Mouse (Mus musculus): Measurements from ENCODE around the gene Ruvbl2. TPM values are rescaled to one million over a fixed set of nuclear protein-coding genes. Genes with fewer than 3 reads are reported as not detected.

Gene Ruvbl2
- polyA plus RNA-seq, 1 experiment from 2014 or later = 111 TPM

- no peak overlapping the region for H3K4me2 ChIP-seq
- 87% methylated on average over 1 of the region's 1 CpGs for WGBS (ENCODE audit: insufficient replicate concordance)
- no peaks in the 10 kb centered on the region for H3K9me3 ChIP-seq (replicated peaks)
- H3K27ac ChIP-seq = no peak overlapping the region
- ATAC-seq (ENCODE audit: low read depth) = no peak
- 0 out of 2 replicates have a peak, but pooled peaks cover 11% of the 10 kb centered on the region for H3K36me3 ChIP-seq
- H3K4me1 ChIP-seq (replicated peaks) = peaks cover 29% of the 10 kb centered on the region
- no peak for DNase-seq
- H3K9ac ChIP-seq = no peak overlapping the region
- no peaks in the 10 kb centered on the region for H3K27me3 ChIP-seq
- H3K4me3 ChIP-seq (replicated peaks) = no peak overlapping the region
Measured at GRCm38 (mm10) chr7:45449974-45450373, 12.1 kb upstream of the Ruvbl2 start.

- peak overlapping the region; percentile 26 for H3K9ac ChIP-seq
- WGBS (ENCODE audit: insufficient replicate concordance) = 18% methylated on average over 11 of the region's 11 CpGs
- H3K4me3 ChIP-seq (replicated peaks) = peak overlapping the region; percentile 10
- no peaks in the 10 kb centered on the region for H3K27me3 ChIP-seq
- peak overlapping the region; percentile 51 for H3K4me2 ChIP-seq
- no peaks in the 10 kb centered on the region for H3K9me3 ChIP-seq (replicated peaks)
- H3K36me3 ChIP-seq = 0 out of 2 replicates have a peak, but pooled peaks cover 7% of the 10 kb centered on the region
- 0 out of 2 replicates have a peak overlapping the region, but pooled peaks have one; percentile 1 for H3K27ac ChIP-seq
- DNase-seq = no peak
- peaks cover 29% of the 10 kb centered on the region for H3K4me1 ChIP-seq (replicated peaks)
- ATAC-seq (ENCODE audit: low read depth) = peak; percentile 55
Measured at GRCm38 (mm10) chr7:45447325-45447990, 9.6 kb upstream of the Ruvbl2 start.

- H3K36me3 ChIP-seq = 0 out of 2 replicates have a peak, but pooled peaks cover 7% of the 10 kb centered on the region
- H3K4me2 ChIP-seq = no peak overlapping the region
- no peak overlapping the region for H3K27ac ChIP-seq
- no peaks in the 10 kb centered on the region for H3K9me3 ChIP-seq (replicated peaks)
- H3K4me1 ChIP-seq (replicated peaks) = peaks cover 21% of the 10 kb centered on the region
- ATAC-seq (ENCODE audit: low read depth) = no peak
- no peaks in the 10 kb centered on the region for H3K27me3 ChIP-seq
- no peak overlapping the region for H3K9ac ChIP-seq
- no peak overlapping the region for H3K4me3 ChIP-seq (replicated peaks)
- DNase-seq = no peak
Measured at GRCm38 (mm10) chr7:45446589-45446988, 8.7 kb upstream of the Ruvbl2 start.

- Histone ChIP-seq H3K4me3 (replicated peaks) (no peak overlapping the region), H3K4me1 (replicated peaks) (peaks cover 13% of the 10 kb centered on the region), H3K9ac (no peak overlapping the region), H3K4me2 (no peak overlapping the region), H3K9me3 (replicated peaks) (no peaks in the 10 kb centered on the region), H3K36me3 (0 out of 2 replicates have a peak, but pooled peaks cover 10% of the 10 kb centered on the region), H3K27me3 (no peaks in the 10 kb centered on the region), H3K27ac (no peak overlapping the region)
- ATAC-seq (ENCODE audit: low read depth) (no peak), DNase-seq (no peak)
- WGBS (ENCODE audit: insufficient replicate concordance) = 47% methylated on average over 22 of the region's 22 CpGs
Measured at GRCm38 (mm10) chr7:45443526-45444420, 5.9 kb upstream of the Ruvbl2 start.

DNA sequence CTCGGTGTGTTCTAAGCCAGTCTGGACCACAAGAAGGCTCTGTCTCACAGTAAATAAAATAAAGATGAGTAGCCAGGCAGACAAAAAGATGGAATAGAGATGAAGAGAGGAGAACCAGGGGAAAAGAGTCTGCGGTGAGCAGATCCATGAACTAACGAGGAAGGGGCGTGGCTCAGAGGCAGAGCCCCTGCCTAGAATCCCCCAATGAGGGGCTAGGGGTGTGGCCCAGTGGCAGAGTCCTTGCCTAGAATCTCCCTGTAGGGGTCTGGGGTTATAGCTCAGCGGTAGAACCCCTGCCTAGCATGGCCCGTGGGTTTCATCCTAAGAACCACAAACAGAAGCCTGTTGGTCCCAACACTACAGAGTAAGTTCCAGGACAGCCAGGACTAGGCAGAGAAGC lies 850 bp downstream of the Ruvbl2 start:
- H3K4me2 ChIP-seq = no peak overlapping the region
- H3K9ac ChIP-seq = no peak overlapping the region
- H3K27ac ChIP-seq = no peak overlapping the region
- peaks cover 44% of the 10 kb centered on the region for H3K4me1 ChIP-seq (replicated peaks)
- H3K9me3 ChIP-seq (replicated peaks) = no peaks in the 10 kb centered on the region
- no peak overlapping the region for H3K4me3 ChIP-seq (replicated peaks)
- ATAC-seq (ENCODE audit: low read depth) (no peak), DNase-seq (no peak)
- 36% methylated on average over 6 of the region's 6 CpGs for WGBS (ENCODE audit: insufficient replicate concordance)
- no peaks in the 10 kb centered on the region for H3K27me3 ChIP-seq
- H3K36me3 ChIP-seq = peaks cover 5% of the 10 kb centered on the region; the same call in 1 of the 2 replicates

- Histone ChIP-seq H3K27me3 (no peaks in the 10 kb centered on the region), H3K36me3 (peaks cover 11% of the 10 kb centered on the region), H3K4me2 (no peak overlapping the region), H3K27ac (no peak overlapping the region), H3K4me3 (replicated peaks) (no peak overlapping the region), H3K4me1 (replicated peaks) (peaks cover 44% of the 10 kb centered on the region), H3K9me3 (replicated peaks) (no peaks in the 10 kb centered on the region), H3K9ac (no peak overlapping the region; the same call in 1 of the 2 replicates)
- WGBS (ENCODE audit: insufficient replicate concordance) = 77% methylated on average over 5 of the region's 5 CpGs
- no peak for ATAC-seq (ENCODE audit: low read depth)
- no peak for DNase-seq
Measured at GRCm38 (mm10) chr7:45436444-45436843, 1.5 kb downstream of the Ruvbl2 start.

- DNase-seq (no peak), ATAC-seq (ENCODE audit: low read depth) (no peak)
- Histone ChIP-seq H3K4me2 (peak overlapping the region; percentile 95), H3K9me3 (replicated peaks) (no peaks in the 10 kb centered on the region), H3K4me3 (replicated peaks) (peak overlapping the region; percentile 62), H3K36me3 (peaks cover 23% of the 10 kb centered on the region), H3K9ac (peak overlapping the region; percentile 78), H3K27ac (peak overlapping the region; percentile 6; the same call in 1 of the 2 replicates), H3K27me3 (no peaks in the 10 kb centered on the region), H3K4me1 (replicated peaks) (peaks cover 52% of the 10 kb centered on the region)
- 7% methylated on average over 16 of the region's 16 CpGs for WGBS (ENCODE audit: insufficient replicate concordance)
Measured at GRCm38 (mm10) chr7:45435038-45435437, 2.9 kb downstream of the Ruvbl2 start.

GRCm38 (mm10) chr7:45434203-45435015 lies 3.5 kb downstream of the Ruvbl2 start, which contains the start of gene Gys1:
Gene Gys1 (plus strand): TSS chr7:45434844.
- H3K4me1 ChIP-seq (replicated peaks) = peaks cover 52% of the 10 kb centered on the region
- peak within 1 kb of the TSS; percentile 86 for H3K9ac ChIP-seq
- peak within 1 kb of the TSS; percentile 95 for H3K4me2 ChIP-seq
- H3K9me3 ChIP-seq (replicated peaks) = no peaks in the 10 kb centered on the region
- peak within 1 kb of the TSS; percentile 74 for H3K4me3 ChIP-seq (replicated peaks)
- under 1% methylated on average over 45 of the region's 45 CpGs for WGBS (ENCODE audit: insufficient replicate concordance)
- H3K27ac ChIP-seq = peak within 1 kb of the TSS; percentile 86
- ATAC-seq (ENCODE audit: low read depth) (peak; percentile 96), DNase-seq (peak; percentile 100)
- no peaks in the 10 kb centered on the region for H3K27me3 ChIP-seq
- H3K36me3 ChIP-seq = peaks cover 29% of the 10 kb centered on the region

GRCm38 (mm10) chr7:45433835-45434202 lies 4.1 kb downstream of the Ruvbl2 start:
- Histone ChIP-seq H3K4me2 (peak overlapping the region; percentile 95), H3K9ac (peak overlapping the region; percentile 86), H3K4me3 (replicated peaks) (peak overlapping the region; percentile 74), H3K36me3 (peaks cover 35% of the 10 kb centered on the region), H3K27me3 (no peaks in the 10 kb centered on the region), H3K27ac (peak overlapping the region; percentile 86), H3K9me3 (replicated peaks) (no peaks in the 10 kb centered on the region), H3K4me1 (replicated peaks) (peaks cover 52% of the 10 kb centered on the region)
- no peak for ATAC-seq (ENCODE audit: low read depth)
- 1% methylated on average over 7 of the region's 7 CpGs for WGBS (ENCODE audit: insufficient replicate concordance)
- no peak for DNase-seq

GRCm38 (mm10) chr7:45426556-45426955 lies 11.3 kb downstream of the Ruvbl2 start:
- 83% methylated on average over 8 of the region's 8 CpGs for WGBS (ENCODE audit: insufficient replicate concordance)

GRCm38 (mm10) chr7:45421194-45421593 lies 16.7 kb downstream of the Ruvbl2 start:
- H3K4me3 ChIP-seq (replicated peaks) = no peak overlapping the region
- no peaks in the 10 kb centered on the region; the same call in 1 of the 2 replicates for H3K4me1 ChIP-seq (replicated peaks)
- DNase-seq (no peak), ATAC-seq (ENCODE audit: low read depth) (no peak)
- H3K4me2 ChIP-seq = no peak overlapping the region
- H3K9ac ChIP-seq = no peak overlapping the region
- H3K36me3 ChIP-seq = peaks cover 57% of the 10 kb centered on the region
- H3K9me3 ChIP-seq (replicated peaks) = no peaks in the 10 kb centered on the region
- H3K27me3 ChIP-seq = peaks cover 51% of the 10 kb centered on the region
- 91% methylated on average over 14 of the region's 14 CpGs for WGBS (ENCODE audit: insufficient replicate concordance)
- no peak overlapping the region for H3K27ac ChIP-seq

More at GRCm38 (mm10) chr7:45426556-45426955, 11.3 kb downstream of the Ruvbl2 start:
- Histone ChIP-seq H3K27me3 (no peaks in the 10 kb centered on the region), H3K9me3 (replicated peaks) (no peaks in the 10 kb centered on the region), H3K36me3 (peaks cover 93% of the 10 kb centered on the region), H3K4me2 (no peak overlapping the region), H3K9ac (no peak overlapping the region), H3K4me3 (replicated peaks) (no peak overlapping the region), H3K4me1 (replicated peaks) (peaks cover 9% of the 10 kb centered on the region), H3K27ac (no peak overlapping the region)
- DNase-seq = no peak
- no peak for ATAC-seq (ENCODE audit: low read depth)
